Mouse (Mus musculus) cerebellum, postnatal 4 days (tissue): ENCODE results near the gene Fgf15.
"Not testable (repeated sequence)": the region's sequence is repeated elsewhere in the genome, so short reads cannot be mapped to it uniquely, and the experiment has no call there.

Experiments used
- DNase-seq, 2 experiments: peaks; one replicate each; pipeline ENCODE4 v3.0.0; 2022; ENCODE audit warnings: low spot score in 2 of 2, mixed read lengths in 1 of 2

The Fgf15 gene

GRCm38 (mm10) chr7:144890661-144891060, 5.7 kb upstream of the Fgf15 start:
- DNase-seq = not testable (repeated sequence)

DNA sequence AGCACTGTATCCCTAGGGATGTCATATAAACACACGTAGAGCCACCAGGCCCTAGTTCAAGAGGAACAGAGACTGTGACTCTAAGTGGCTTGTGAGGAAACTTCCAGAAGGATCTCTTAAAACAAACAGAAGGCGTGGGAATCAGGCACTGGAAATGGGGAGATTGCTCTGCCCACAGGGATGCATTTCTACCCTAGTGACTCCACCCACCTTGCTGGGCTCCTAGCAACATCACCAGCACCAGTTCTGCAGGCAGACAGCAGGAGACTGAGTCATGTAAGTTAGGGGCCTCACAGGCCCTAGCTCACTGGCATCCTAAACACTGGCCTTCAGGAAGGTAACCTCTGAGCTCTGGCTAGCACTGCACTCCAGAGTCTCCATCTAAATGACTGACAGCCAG, 4.5 kb upstream of the Fgf15 start:
- no peak for DNase-seq

DNA sequence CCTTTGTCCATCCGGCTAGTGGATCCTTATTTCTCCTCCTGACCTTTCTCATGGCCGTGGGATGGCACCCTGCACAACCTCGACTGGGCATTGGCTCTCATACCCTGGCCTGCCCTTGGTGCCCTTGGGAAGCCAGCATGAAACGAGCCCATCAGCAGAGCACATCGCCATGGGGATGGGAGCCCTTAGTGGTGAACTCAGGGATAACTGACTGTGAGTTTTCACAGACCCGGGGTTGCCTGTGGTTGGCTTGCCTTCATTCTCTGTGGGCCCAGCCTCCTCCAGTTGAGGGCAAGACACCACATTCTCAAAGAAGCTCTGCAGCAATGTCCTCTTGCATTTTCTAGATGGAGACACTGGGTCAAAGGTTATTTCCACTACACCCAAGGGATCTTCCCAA, 4.0 kb upstream of the Fgf15 start:
- DNase-seq = no peak

DNA sequence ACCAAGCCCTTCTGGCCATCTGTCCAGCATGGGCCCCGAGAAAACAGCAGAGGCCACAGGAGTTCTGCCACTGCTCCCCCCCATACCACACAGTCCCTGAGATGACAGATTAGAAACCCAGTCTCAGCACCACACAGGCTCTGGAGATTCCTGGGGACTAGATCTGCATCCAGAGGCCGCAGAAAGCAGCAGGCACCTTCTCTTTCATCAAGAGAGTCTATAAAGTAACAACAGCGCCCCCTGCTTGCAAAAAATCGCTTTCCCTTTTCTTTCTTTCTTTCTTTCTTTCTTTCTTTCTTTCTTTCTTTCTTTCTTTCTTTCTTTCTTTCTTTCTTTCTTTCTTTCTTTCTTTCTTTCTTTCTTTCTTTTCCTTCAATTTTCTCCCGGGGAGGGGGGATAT, 2.1 kb upstream of the Fgf15 start:
- DNase-seq = peak in 1 of 2 experiments; percentile 51

GRCm38 (mm10) chr7:144894706-144895105, 1.6 kb upstream of the Fgf15 start:
- DNase-seq = no peak

- DNase-seq = peak; percentile 57 to 76
These were observed 823 bp upstream of the Fgf15 start for GRCm38 (mm10) chr7:144895305-144896111.

DNA sequence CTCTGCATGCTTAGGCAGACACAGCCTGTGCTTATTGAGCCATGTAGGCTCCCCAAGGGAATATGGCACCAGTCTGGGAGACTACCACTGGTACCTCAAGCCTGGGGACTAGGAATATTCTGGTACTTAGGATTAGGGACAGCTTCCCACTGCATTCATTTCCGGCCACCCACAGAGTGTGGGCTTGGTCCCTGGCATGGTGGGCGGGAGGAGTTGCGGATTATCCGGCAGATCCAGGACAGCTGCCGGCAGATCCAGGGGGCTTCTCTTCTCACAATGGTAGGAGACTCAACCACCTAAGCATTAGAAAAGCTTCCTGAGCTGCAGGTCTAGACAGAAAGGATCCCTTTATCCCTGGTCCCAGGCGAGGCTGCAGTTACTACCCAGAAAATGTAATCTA, 2.2 kb downstream of the Fgf15 start:
- no peak for DNase-seq

DNA sequence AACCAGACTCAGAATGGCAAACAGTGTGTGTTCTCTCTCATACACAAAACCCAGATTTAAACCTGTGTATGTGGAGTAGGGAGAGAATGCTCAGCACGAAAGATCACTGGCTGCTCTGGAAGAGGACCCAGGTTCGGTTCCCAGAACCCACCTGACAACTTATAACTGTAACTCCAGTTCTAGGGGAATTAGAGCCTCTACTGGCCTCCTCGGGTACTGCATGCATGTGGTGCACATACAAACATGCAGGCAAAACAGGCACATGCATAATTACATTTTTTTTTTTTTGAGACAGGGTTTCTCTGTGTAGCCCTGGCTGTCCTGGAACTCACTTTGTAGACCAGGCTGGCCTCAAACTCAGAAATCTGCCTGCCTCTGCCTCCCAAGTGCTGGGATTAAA, 9.2 kb downstream of the Fgf15 start:
- DNase-seq = not testable (repeated sequence)

- DNase-seq = peak; percentile 68 to 76
These were observed 10.5 kb downstream of the Fgf15 start for GRCm38 (mm10) chr7:144906708-144907397.

GRCm38 (mm10) chr7:144907793-144908192, 11.5 kb downstream of the Fgf15 start:
- DNase-seq = no peak

- no peak for DNase-seq
These were observed 12.4 kb downstream of the Fgf15 start for GRCm38 (mm10) chr7:144908705-144909104.

GRCm38 (mm10) chr7:144911121-144911520, 14.8 kb downstream of the Fgf15 start:
- no peak for DNase-seq

GRCm38 (mm10) chr7:144912897-144913296, 16.6 kb downstream of the Fgf15 start:
- no peak for DNase-seq

GRCm38 (mm10) chr7:144914296-144914947, 18.1 kb downstream of the Fgf15 start:
- DNase-seq = no peak

GRCm38 (mm10) chr7:144914948-144915750, 18.8 kb downstream of the Fgf15 start, which contains the start of gene LTO1:
TSS of gene LTO1 (plus strand) at chr7:144915100.
- DNase-seq = peak; percentile 58 to 85

GRCm38 (mm10) chr7:144918823-144919222, 22.5 kb downstream of the Fgf15 start:
- DNase-seq = no peak

- DNase-seq = no peak
These were observed 31.3 kb downstream of the Fgf15 start for GRCm38 (mm10) chr7:144927591-144927990.

DNA sequence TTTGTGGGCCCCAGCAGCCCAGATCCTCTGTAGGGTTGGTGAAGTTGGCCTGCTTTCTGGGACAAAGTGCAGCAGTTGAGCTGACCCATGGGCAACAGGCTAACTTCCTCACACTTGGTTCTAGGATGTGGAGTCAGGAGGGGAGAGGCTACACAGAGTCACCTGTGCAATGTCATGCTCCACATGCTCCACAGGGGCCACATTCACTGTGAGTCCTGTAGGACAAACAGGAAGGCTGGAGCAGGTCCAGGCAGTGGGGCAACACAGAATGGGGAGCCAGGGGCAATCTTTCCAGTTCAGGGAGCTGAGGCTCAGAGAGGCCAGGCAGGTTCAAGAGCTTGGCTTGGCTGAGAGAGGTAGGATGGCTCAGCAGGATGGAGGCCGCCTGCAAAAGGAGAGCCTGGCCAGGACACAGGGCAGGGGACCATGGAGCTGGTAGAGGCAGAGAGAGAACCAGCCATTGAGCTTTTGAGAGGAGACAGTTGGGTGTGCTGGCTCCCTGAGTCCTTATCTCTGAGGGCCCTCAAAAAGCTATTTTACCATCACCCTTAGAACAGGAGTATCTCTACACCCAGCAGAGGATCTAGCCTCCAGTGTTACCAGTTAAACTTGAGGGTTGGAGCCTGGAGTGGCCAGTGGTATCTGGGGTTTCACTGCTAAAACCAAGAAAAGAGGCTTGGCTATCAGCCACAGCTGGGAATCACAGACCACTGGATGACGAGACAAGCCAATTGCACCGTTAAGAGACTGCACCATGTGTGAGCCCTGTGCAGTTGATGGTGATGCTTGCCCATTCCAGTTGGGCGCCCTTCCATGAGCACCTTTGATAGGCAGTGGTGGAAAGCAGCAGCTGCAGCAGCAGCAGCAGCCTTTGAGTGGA, 31.9 kb downstream of the Fgf15 start:
- DNase-seq = no peak

GRCm38 (mm10) chr7:144928889-144929210, 32.5 kb downstream of the Fgf15 start:
- DNase-seq = no peak

- no peak for DNase-seq
These were observed 33.2 kb downstream of the Fgf15 start for GRCm38 (mm10) chr7:144929506-144929905.

DNA sequence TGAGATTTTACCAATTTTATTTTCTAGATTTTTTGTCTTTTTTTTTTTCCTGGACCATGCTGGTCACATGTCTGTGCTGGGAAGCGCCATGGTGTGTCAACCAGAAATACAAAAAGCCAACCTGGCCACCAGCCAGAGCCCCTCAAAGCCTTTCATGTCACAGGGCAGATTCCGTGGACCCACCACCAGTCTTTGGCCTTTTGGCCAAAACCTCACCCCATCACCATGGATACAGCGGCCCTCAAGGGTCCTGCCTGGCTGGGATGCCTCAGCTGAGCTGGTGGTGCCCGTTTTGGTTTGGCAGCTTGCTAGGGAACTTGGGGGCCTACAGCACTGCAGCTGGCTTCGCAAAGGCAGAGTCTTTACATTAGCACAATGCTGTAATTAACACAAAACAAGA, 33.6 kb downstream of the Fgf15 start:
- DNase-seq = peak in 1 of 2 experiments; percentile 73
